Mouse (Mus musculus): Measurements from ENCODE around the gene H2-DMb2.

- TF ChIP-seq CTCF (IDR thresholded peaks at IDR 0.05; ENCODE audit: insufficient read depth, low read depth, low read length) (no peak), POLR2A (IDR thresholded peaks at IDR 0.05; ENCODE audit: insufficient read depth, low read depth, low read length) (no peak)
Observed at GRCm38 (mm10) chr17:34188986-34189385, 45.9 kb downstream of the H2-DMb2 start.

All from olfactory bulb, adult 2 months (tissue).